Mouse (Mus musculus) MEL (cell line): ENCODE measurements around the gene Islr2. TPM values are rescaled to one million over a fixed set of nuclear protein-coding genes. Genes with fewer than 3 reads are reported as not detected.

Experiments used
- DNase-seq: peaks from one replicate; pipeline ENCODE4 v3.0.0; 2011; ENCODE audit warnings: low read depth, low spot score
- H3K27ac ChIP-seq: 2 replicates; pipeline ENCODE4 v1.5.1; 2012; ENCODE audit warnings: low read depth, mild to moderate bottlenecking, control low read depth, low read length, moderate library complexity; ENCODE audit not compliant: control insufficient read depth
- H3K27me3 ChIP-seq, 2 experiments: fragments of 150-350 bp in 1 of 2; sonication (generic) in 1 of 2; 2 replicates each; pipeline ENCODE4 v1.6.1; 2012; ENCODE audit warnings: low read length in 2 of 2, mild to moderate bottlenecking in 2 of 2, improper control_type of control experiment in 1 of 2, moderate library complexity in 1 of 2; ENCODE audit not compliant: insufficient read depth in 2 of 2, control insufficient read depth in 1 of 2
- H3K36me3 ChIP-seq, 2 experiments: 2 replicates each; pipeline ENCODE4 v1.6.1; 2012 to 2014; ENCODE audit warnings: low read length in 2 of 2, improper control_type of control experiment in 1 of 2, inconsistent platforms in 1 of 2, mild to moderate bottlenecking in 1 of 2; ENCODE audit not compliant: insufficient read depth in 2 of 2, control insufficient read depth in 1 of 2
- H3K4me1 ChIP-seq, 2 experiments: fragments of 150-350 bp in 1 of 2; sonication (generic) in 1 of 2; 2 replicates each; pipeline ENCODE4 v1.6.1; 2012; ENCODE audit warnings: low read length in 2 of 2, improper control_type of control experiment in 1 of 2, mild to moderate bottlenecking in 1 of 2; ENCODE audit not compliant: insufficient read depth in 2 of 2, control insufficient read depth in 1 of 2
- H3K4me3 ChIP-seq, 2 experiments: fragments of 150-350 bp in 1 of 2; sonication (generic) in 1 of 2; 2 replicates each; pipeline ENCODE4 v1.5.1; 2012; ENCODE audit warnings: low read depth in 2 of 2, low read length in 2 of 2, mild to moderate bottlenecking in 2 of 2, moderate library complexity in 2 of 2, control low read depth in 1 of 2, improper control_type of control experiment in 1 of 2; ENCODE audit not compliant: control insufficient read depth in 1 of 2, insufficient read depth in 1 of 2
- H3K79me2 ChIP-seq: 2 replicates; pipeline ENCODE4 v1.6.1; 2012; ENCODE audit warnings: mild to moderate bottlenecking, low read length, moderate library complexity; ENCODE audit not compliant: control insufficient read depth, poor library complexity, insufficient read depth
- H3K9ac ChIP-seq: 2 replicates; pipeline ENCODE4 v1.6.1; 2012; ENCODE audit warnings: low read depth, mild to moderate bottlenecking, control low read depth, low read length, moderate library complexity; ENCODE audit not compliant: control insufficient read depth, poor library complexity, severe bottlenecking
- H3K9me3 ChIP-seq: fragments of 150-350 bp; sonication (generic); replicated peaks from 2 replicates; pipeline ENCODE4 v1.6.1; 2012; ENCODE audit warnings: mild to moderate bottlenecking, low read length, improper control_type of control experiment, moderate library complexity; ENCODE audit not compliant: insufficient read depth
- CHD1 ChIP-seq: IDR thresholded peaks from 2 replicates; pipeline ENCODE4 v1.6.1; 2012; ENCODE audit warnings: low read depth, mild to moderate bottlenecking, inconsistent platforms, low read length, improper control_type of control experiment
- CHD2 ChIP-seq: IDR thresholded peaks from 2 replicates; pipeline ENCODE4 v1.6.1; 2011; ENCODE audit warnings: low read length, improper control_type of control experiment
- CTCF ChIP-seq, 3 experiments: IDR thresholded peaks in 2 of 3; conservative IDR thresholded peaks in 1 of 3; 2 replicates each; pipeline ENCODE4 v1.5.1; 2011 to 2012; ENCODE audit warnings: low read length in 3 of 3, low read depth in 2 of 3, mild to moderate bottlenecking in 2 of 3, improper control_type of control experiment in 1 of 3, inconsistent platforms in 1 of 3, mixed read lengths in 1 of 3, moderate library complexity in 1 of 3; ENCODE audit not compliant: control insufficient read depth in 1 of 3, insufficient read depth in 1 of 3, poor library complexity in 1 of 3, severe bottlenecking in 1 of 3
- ELF1 ChIP-seq: IDR thresholded peaks from 2 replicates; pipeline ENCODE4 v1.6.1; 2014; ENCODE audit warnings: low read depth, mild to moderate bottlenecking, inconsistent platforms, low read length, improper control_type of control experiment, moderate library complexity
- EP300 ChIP-seq, 2 experiments: IDR thresholded peaks; 2 replicates each; pipeline ENCODE4 v1.6.1; 2011; ENCODE audit warnings: improper control_type of control experiment in 2 of 2, low read length in 2 of 2, low read depth in 1 of 2, mild to moderate bottlenecking in 1 of 2
- GABPA ChIP-seq: IDR thresholded peaks from 2 replicates; pipeline ENCODE4 v1.6.1; 2012; ENCODE audit warnings: low read depth, mild to moderate bottlenecking, inconsistent platforms, low read length, improper control_type of control experiment, moderate library complexity
- GATA1 ChIP-seq: IDR thresholded peaks from 2 replicates; pipeline ENCODE4 v1.6.1; 2011; ENCODE audit warnings: low read depth, low read length, improper control_type of control experiment
- JUND ChIP-seq: IDR thresholded peaks from 2 replicates; pipeline ENCODE4 v1.6.1; 2011; ENCODE audit warnings: low read depth, mild to moderate bottlenecking, improper control_type of control experiment, low read length
- MAX ChIP-seq: IDR thresholded peaks from 2 replicates; pipeline ENCODE4 v1.6.1; 2011; ENCODE audit warnings: low read length, improper control_type of control experiment
- MEF2A ChIP-seq: IDR thresholded peaks from 2 replicates; pipeline ENCODE4 v1.6.1; 2014; ENCODE audit warnings: low read depth, mild to moderate bottlenecking, inconsistent platforms, low read length, improper control_type of control experiment; ENCODE audit not compliant: poor library complexity, insufficient replicate concordance, severe bottlenecking; ENCODE audit errors: extremely low read depth
- MXI1 ChIP-seq: IDR thresholded peaks from 2 replicates; pipeline ENCODE4 v1.6.1; 2011; ENCODE audit warnings: mild to moderate bottlenecking, low read depth, low read length, improper control_type of control experiment
- MYB ChIP-seq: IDR thresholded peaks from 2 replicates; pipeline ENCODE4 v1.6.1; 2011; ENCODE audit warnings: mild to moderate bottlenecking, low read depth, low read length, improper control_type of control experiment
- NRF1 ChIP-seq: IDR thresholded peaks from 2 replicates; pipeline ENCODE4 v1.6.1; 2014; ENCODE audit warnings: low read depth, mild to moderate bottlenecking, inconsistent platforms, low read length, improper control_type of control experiment, moderate library complexity; ENCODE audit not compliant: poor library complexity, insufficient read depth, severe bottlenecking
- POLR2A ChIP-seq, 2 experiments: IDR thresholded peaks; 2 replicates each; pipeline ENCODE4 v1.6.1; 2011 to 2012; ENCODE audit warnings: low read length in 2 of 2, mild to moderate bottlenecking in 2 of 2, control low read depth in 1 of 2, improper control_type of control experiment in 1 of 2, low read depth in 1 of 2, moderate library complexity in 1 of 2; ENCODE audit not compliant: control insufficient read depth in 1 of 2, insufficient read depth in 1 of 2, poor library complexity in 1 of 2
- POLR2AphosphoS2 ChIP-seq: IDR thresholded peaks from 2 replicates; pipeline ENCODE4 v1.6.1; 2011; ENCODE audit warnings: low read length, improper control_type of control experiment
- RCOR1 ChIP-seq: IDR thresholded peaks from 2 replicates; pipeline ENCODE4 v1.6.1; 2012; ENCODE audit warnings: low read depth, mild to moderate bottlenecking, inconsistent platforms, low read length, improper control_type of control experiment
- TBP ChIP-seq: IDR thresholded peaks from 2 replicates; pipeline ENCODE4 v1.8.0; 2011; ENCODE audit warnings: low read depth, low read length, improper control_type of control experiment
- TCF12 ChIP-seq: IDR thresholded peaks from 2 replicates; pipeline ENCODE4 v1.6.1; 2014; ENCODE audit warnings: low read depth, mild to moderate bottlenecking, inconsistent platforms, low read length, improper control_type of control experiment, moderate library complexity
- UBTF ChIP-seq: IDR thresholded peaks from 2 replicates; pipeline ENCODE4 v1.6.1; 2012; ENCODE audit warnings: low read depth, mild to moderate bottlenecking, inconsistent platforms, low read length, improper control_type of control experiment, moderate library complexity, borderline replicate concordance; ENCODE audit not compliant: insufficient read depth
- USF2 ChIP-seq, 2 experiments: IDR thresholded peaks; 2 replicates each; pipeline ENCODE4 v1.6.1; 2011 to 2012; ENCODE audit warnings: improper control_type of control experiment in 2 of 2, low read length in 2 of 2, borderline replicate concordance in 1 of 2, inconsistent platforms in 1 of 2, low read depth in 1 of 2, mild to moderate bottlenecking in 1 of 2; ENCODE audit not compliant: insufficient read depth in 1 of 2
- ZC3H11A ChIP-seq: IDR thresholded peaks from 2 replicates; pipeline ENCODE4 v1.6.1; 2012; ENCODE audit warnings: low read depth, mild to moderate bottlenecking, inconsistent platforms, low read length, improper control_type of control experiment
- ZKSCAN1 ChIP-seq: IDR thresholded peaks from 2 replicates; pipeline ENCODE4 v1.6.1; 2012; ENCODE audit warnings: low read depth, mild to moderate bottlenecking, inconsistent platforms, low read length, improper control_type of control experiment, moderate library complexity
- ZNF384 ChIP-seq: IDR thresholded peaks from 2 replicates; pipeline ENCODE4 v1.6.1; 2012; ENCODE audit warnings: low read depth, mild to moderate bottlenecking, inconsistent platforms, low read length, improper control_type of control experiment
- polyA plus RNA-seq, 2 experiments: library from polyadenylated mRNA; stranded (reverse) in 1 of 2; unstranded in 1 of 2; fragments of >175 nt in 1 of 2; fragments of >200 nt in 1 of 2; gene quantifications; 2 replicates each; pipeline versions ENCODE4 v1.2.1 to v1.2.4; 2012; ENCODE audit warnings: low replicate concordance in 2 of 2, low read depth in 1 of 2; ENCODE audit not compliant: insufficient read length in 2 of 2, insufficient read depth in 1 of 2, missing spikeins in 1 of 2
- total RNA-seq: library from RNA; depleted of rRNA; stranded (reverse); fragments of 300-350 nt; gene quantifications from 2 replicates; pipeline ENCODE4 v1.2.3, GENCODE M21; 2012

Gene Islr2
- total and polyA plus RNA-seq, 3 experiments: 0.15 to 0.17 TPM; not detected in 1

GRCm38 (mm10) chr9:58179390-58179789, 24.7 kb downstream of the Islr2 start:
- no peak for DNase-seq
- Histone ChIP-seq H3K9me3 (no peaks in the 10 kb centered on the region), H3K36me3 (no peaks in the 10 kb centered on the region), H3K27ac (no peak overlapping the region), H3K9ac (no peak overlapping the region)
- TF ChIP-seq TBP (no peak), POLR2AphosphoS2 (no peak), MEF2A (no peak), GABPA (no peak), RCOR1 (no peak), MXI1 (no peak), JUND (no peak), MYB (no peak), TCF12 (no peak), CTCF (IDR thresholded peaks at IDR 0.05 in 2 of 3, conservative IDR thresholded peaks at IDR 0.05 in 1 of 3; ENCODE audit: control insufficient read depth in 1 of 3, insufficient read depth in 1 of 3, low read depth in 2 of 3, low read length in 3 of 3, poor library complexity in 1 of 3, severe bottlenecking in 1 of 3) (no peak), MAX (no peak), ELF1 (no peak), CHD1 (no peak)
- TF ChIP-seq, all 39 proteins: peak for 0
- H3K79me2 ChIP-seq: no peaks in the 10 kb centered on the region
- no peaks in the 10 kb centered on the region for H3K4me1 ChIP-seq
- H3K27me3 ChIP-seq: peaks cover 6 to 13% of the 10 kb centered on the region in 2 experiments
- H3K4me3 ChIP-seq: no peak overlapping the region

GRCm38 (mm10) chr9:58177165-58177564, 27.0 kb downstream of the Islr2 start:
- Histone ChIP-seq H3K4me1 (no peaks in the 10 kb centered on the region), H3K36me3 (no peaks in the 10 kb centered on the region), H3K27ac (no peak overlapping the region), H3K9me3 (no peaks in the 10 kb centered on the region), H3K79me2 (no peaks in the 10 kb centered on the region), H3K9ac (no peak overlapping the region), H3K4me3 (no peak overlapping the region), H3K27me3 (peaks cover 16 to 18% of the 10 kb centered on the region in 2 experiments)
- no peak for DNase-seq
- TF ChIP-seq UBTF (no peak), RCOR1 (no peak), MXI1 (no peak), EP300 (IDR thresholded peaks at IDR 0.05; ENCODE audit: low read depth in 1 of 2, low read length in 2 of 2) (no peak), NRF1 (no peak), CHD2 (no peak), POLR2A (IDR thresholded peaks at IDR 0.05; ENCODE audit: control insufficient read depth in 1 of 2, insufficient read depth in 1 of 2, low read depth in 1 of 2, low read length in 2 of 2, poor library complexity in 1 of 2) (no peak), ZNF384 (no peak), ZKSCAN1 (no peak), ZC3H11A (no peak), USF2 (IDR thresholded peaks at IDR 0.05; ENCODE audit: borderline replicate concordance in 1 of 2, insufficient read depth in 1 of 2, low read depth in 1 of 2, low read length in 2 of 2) (no peak), GATA1 (no peak)
